ENCODE assay signal across 8 mouse cellular contexts in genomic region chr5:150664794-150665131, GRCm38 (mm10). TPM values are rescaled to one million over a fixed set of nuclear protein-coding genes. Genes with fewer than 3 reads are reported as not detected.
DNase-seq lines count a peak whose midpoint lies in the region; ATAC-seq and TF ChIP-seq lines count a peak whose summit lies in the region.

No protein-coding gene starts in this region.

- peak overlapping the region; percentile 92 for H3K27ac ChIP-seq in left cerebral cortex, adult 2 months
- peak overlapping the region; percentile 93 for H3K27ac ChIP-seq in embryonic facial prominence, embryonic 11.5 days (replicated peaks; ENCODE audit: low read depth, low read length)
- peak overlapping the region; percentile 98 for H3K27ac ChIP-seq in intestine, embryonic 14.5 days (ENCODE audit: low read depth)
- peak overlapping the region; percentile 93 for H3K27ac ChIP-seq in neural tube, embryonic 13.5 days (replicated peaks)

- no peaks in the 10 kb centered on the region for H3K36me3 ChIP-seq in embryonic facial prominence, embryonic 11.5 days (replicated peaks; ENCODE audit: control insufficient read depth, insufficient read depth, low read depth, low read length)
- peaks cover 23% of the 10 kb centered on the region for H3K36me3 ChIP-seq in intestine, embryonic 14.5 days (ENCODE audit: control insufficient read depth, insufficient read depth, low read length)
- peaks cover 21% of the 10 kb centered on the region for H3K36me3 ChIP-seq in neural tube, embryonic 13.5 days

- under 1% methylated on average over 10 of the region's 10 CpGs for WGBS in embryonic facial prominence, embryonic 11.5 days
- WGBS in intestine, embryonic 14.5 days: under 1% methylated on average over 10 of the region's 10 CpGs
- WGBS in neural tube, embryonic 13.5 days: 1% methylated on average over 10 of the region's 10 CpGs

- no peaks in the 10 kb centered on the region for H3K9me3 ChIP-seq in embryonic facial prominence, embryonic 11.5 days (replicated peaks; ENCODE audit: control insufficient read depth, low read length)
- H3K9me3 ChIP-seq in intestine, embryonic 14.5 days (ENCODE audit: control insufficient read depth, low read length): no peaks in the 10 kb centered on the region
- H3K9me3 ChIP-seq in neural tube, embryonic 13.5 days: no peaks in the 10 kb centered on the region

- peak overlapping the region; percentile 65 for H3K4me2 ChIP-seq in embryonic facial prominence, embryonic 11.5 days (ENCODE audit: low read depth, low read length)
- H3K4me2 ChIP-seq in intestine, embryonic 14.5 days (ENCODE audit: low read length): peak overlapping the region; percentile 84
- H3K4me2 ChIP-seq in neural tube, embryonic 13.5 days: peak overlapping the region; percentile 84

- no peaks in the 10 kb centered on the region for H3K4me1 ChIP-seq in embryonic facial prominence, embryonic 11.5 days (ENCODE audit: control insufficient read depth, insufficient read depth, low read length)
- no peaks in the 10 kb centered on the region; the same call in 1 of the 2 replicates for H3K4me1 ChIP-seq in intestine, embryonic 14.5 days (replicated peaks; ENCODE audit: control insufficient read depth, insufficient read depth, low read length)
- peaks cover 38% of the 10 kb centered on the region for H3K4me1 ChIP-seq in neural tube, embryonic 13.5 days (replicated peaks)

- peak overlapping the region; percentile 89 for H3K9ac ChIP-seq in embryonic facial prominence, embryonic 11.5 days (replicated peaks; ENCODE audit: low read length)
- peak overlapping the region; percentile 93 for H3K9ac ChIP-seq in intestine, embryonic 14.5 days (ENCODE audit: low read length)
- H3K9ac ChIP-seq in neural tube, embryonic 13.5 days: peak overlapping the region; percentile 95

- TF ChIP-seq CTCF in left cerebral cortex, adult 2 months (IDR thresholded peaks at IDR 0.05): no peak

- H3K27me3 ChIP-seq in embryonic facial prominence, embryonic 11.5 days (ENCODE audit: control insufficient read depth, insufficient read depth, low read length): no peaks in the 10 kb centered on the region
- no peaks in the 10 kb centered on the region for H3K27me3 ChIP-seq in intestine, embryonic 14.5 days (replicated peaks; ENCODE audit: control insufficient read depth, insufficient read depth, low read length)
- H3K27me3 ChIP-seq in neural tube, embryonic 13.5 days: no peaks in the 10 kb centered on the region

- DNase-seq in left cerebral cortex, adult 2 months (ENCODE audit: extremely low spot score in 1 of 2, low spot score in 2 of 2): no peak
- DNase-seq in left cerebral cortex, postnatal 4 days: no peak
- no peak for DNase-seq in embryonic facial prominence, embryonic 11.5 days (ENCODE audit: low spot score)
- no peak for DNase-seq in intestine, embryonic 14.5 days (ENCODE audit: low spot score)
- DNase-seq in cerebellum, postnatal 36 days: no peak
- DNase-seq in kidney, postnatal 4 days: no peak
- DNase-seq in lung, postnatal 36 days: no peak

- intact Hi-C loops in left cerebral cortex, adult 2 months (cut with DNase I): loop anchor here (1.0 to 10.0 kb wide), 5 partner anchors 70 to 704 kb away; partner anchors contain the start of gene Brca2
- intact Hi-C loops in left cerebral cortex, postnatal 4 days (cut with DNase I): no loop called here

- peak overlapping the region; percentile 94 for H3K4me3 ChIP-seq in left cerebral cortex, adult 2 months
- H3K4me3 ChIP-seq in embryonic facial prominence, embryonic 11.5 days (ENCODE audit: low read depth, low read length): peak overlapping the region; percentile 88
- H3K4me3 ChIP-seq in intestine, embryonic 14.5 days (ENCODE audit: low read depth, low read length): peak overlapping the region; percentile 99
- peak overlapping the region; percentile 100 for H3K4me3 ChIP-seq in neural tube, embryonic 13.5 days

- ATAC-seq in embryonic facial prominence, embryonic 11.5 days (replicated peaks; ENCODE audit: insufficient number of reproducible peaks, low FRiP score, low TSS enrichment, low read depth): no peak; the same call in 1 of the 2 replicates
- ATAC-seq in intestine, embryonic 14.5 days (replicated peaks; ENCODE audit: low FRiP score, low TSS enrichment, low read depth): no peak
- peak; percentile 0; the same call in 1 of the 2 replicates for ATAC-seq in neural tube, embryonic 13.5 days (ENCODE audit: low read depth)

RNA-seq across cellular contexts. Expression of gene N4bp2l2, which starts 1.2 kb away (rescaled TPM):
- total RNA-seq in left cerebral cortex, adult 2 months (2021): 10 to 100 TPM; 86.3 to 93.6 TPM
- total RNA-seq in left cerebral cortex, postnatal 4 days (2021): 10 to 100 TPM; 70.6 to 76.1 TPM
- polyA plus RNA-seq in embryonic facial prominence, embryonic 11.5 days (2014; fragmentation: Nextera tagmentation; extraction: Ambion mirVana): 44.4 and 56.0 TPM in 2 replicates
- 43.9 and 45.6 TPM in 2 replicates for polyA plus RNA-seq in intestine, embryonic 14.5 days (2014; fragmentation: Nextera tagmentation; extraction: Ambion mirVana)
- 32.6 and 38.6 TPM in 2 replicates for polyA plus RNA-seq in neural tube, embryonic 13.5 days (2015; fragmentation: Nextera tagmentation; extraction: Ambion mirVana)

RNA-seq across cellular contexts. Expression of gene Pds5b, which starts 8.8 kb away (rescaled TPM):
- total RNA-seq in left cerebral cortex, adult 2 months (2021): 10 to 100 TPM; 77.6 to 79.3 TPM
- 10 to 100 TPM; 76.3 to 82.5 TPM for total RNA-seq in left cerebral cortex, postnatal 4 days (2021)
- polyA plus RNA-seq in embryonic facial prominence, embryonic 11.5 days (2014; fragmentation: Nextera tagmentation; extraction: Ambion mirVana): 50.9 and 56.5 TPM in 2 replicates
- 37.3 and 42.5 TPM in 2 replicates for polyA plus RNA-seq in intestine, embryonic 14.5 days (2014; fragmentation: Nextera tagmentation; extraction: Ambion mirVana)
- 28.7 and 30.9 TPM in 2 replicates for polyA plus RNA-seq in neural tube, embryonic 13.5 days (2015; fragmentation: Nextera tagmentation; extraction: Ambion mirVana)
